Mouse (Mus musculus): ENCODE data around the gene Rps6ka5. TPM values are rescaled to one million over a fixed set of nuclear protein-coding genes. Genes with fewer than 3 reads are reported as not detected.

Rps6ka5 gene
- polyA plus RNA-seq, 1 experiment from 2014 or later, result 4.8 TPM

DNA sequence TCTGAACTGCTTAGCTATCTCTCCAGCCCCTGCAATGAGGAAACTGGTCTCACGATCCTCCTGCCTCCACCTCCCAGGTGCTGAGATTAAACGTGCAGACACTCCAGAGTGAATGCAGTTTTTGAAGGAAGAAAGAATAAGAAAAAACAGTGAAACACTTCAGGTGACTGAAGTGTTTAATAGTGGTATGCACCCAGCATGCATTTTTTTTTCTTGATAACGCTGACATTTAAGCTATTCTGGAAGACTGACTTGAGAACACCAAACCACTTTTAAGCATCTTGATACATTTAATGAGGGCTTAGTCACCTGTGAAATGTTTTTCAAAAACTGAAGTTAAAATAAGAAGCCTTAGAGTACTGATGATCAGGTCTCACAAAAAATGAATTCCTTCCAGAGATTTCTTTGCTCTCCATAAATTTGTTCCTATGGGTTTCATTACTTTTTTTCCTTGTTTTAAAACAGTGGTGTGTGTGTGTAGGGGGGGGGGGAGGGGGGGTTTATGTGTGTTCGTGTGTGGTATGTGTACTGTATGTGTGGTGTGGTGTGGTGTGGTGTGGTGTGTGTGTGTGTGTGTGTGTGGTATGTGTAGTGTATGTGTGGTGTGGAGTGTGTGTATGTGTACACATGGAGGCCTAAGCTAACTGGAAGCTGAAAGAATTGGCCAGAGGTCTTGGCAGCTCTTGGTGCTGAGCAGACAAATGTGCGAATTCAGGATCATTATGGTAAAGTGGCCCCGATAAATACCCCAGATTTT is 183.2 kb downstream of the Rps6ka5 start:
- Histone ChIP-seq H3K4me3 (ENCODE audit: low read depth, low read length) (no peak overlapping the region), H3K27me3 (replicated peaks; ENCODE audit: control insufficient read depth, insufficient read depth, low read length) (no peaks in the 10 kb centered on the region), H3K27ac (replicated peaks; ENCODE audit: low read depth, low read length) (no peak overlapping the region), H3K9me3 (ENCODE audit: control insufficient read depth, low read length) (no peaks in the 10 kb centered on the region), H3K9ac (ENCODE audit: low read depth, low read length) (no peak overlapping the region), H3K36me3 (ENCODE audit: control insufficient read depth, insufficient read depth, low read length) (0 out of 2 replicates have a peak, but pooled peaks cover 5% of the 10 kb centered on the region), H3K4me2 (ENCODE audit: low read depth, low read length) (no peak overlapping the region), H3K4me1 (ENCODE audit: control insufficient read depth, insufficient read depth, low read length) (no peaks in the 10 kb centered on the region)
- ATAC-seq (ENCODE audit: low read depth) (no peak), DNase-seq (ENCODE audit: low spot score) (no peak)
- 80% methylated on average over 6 of the region's 6 CpGs for WGBS

DNA sequence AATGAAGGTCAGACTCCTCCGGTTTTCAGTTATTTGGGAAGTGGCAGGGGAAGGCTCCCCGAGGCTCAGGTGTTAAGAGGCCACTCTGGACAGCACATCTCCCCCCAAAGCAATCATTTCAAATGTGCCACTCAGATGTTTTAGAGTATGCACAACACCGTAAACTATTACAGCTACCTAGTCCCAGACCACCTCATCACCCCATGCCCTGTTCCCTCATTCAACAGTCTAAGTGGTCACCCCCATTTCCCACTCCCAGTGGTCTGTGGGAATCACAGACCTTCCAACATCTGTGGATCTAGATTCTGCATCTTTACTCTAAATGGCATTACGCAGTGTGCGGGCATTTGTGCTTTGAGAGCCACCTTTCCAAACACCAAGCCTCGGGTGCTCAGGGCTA is 184.3 kb downstream of the Rps6ka5 start:
- Histone ChIP-seq H3K4me2 (ENCODE audit: low read depth, low read length) (no peak overlapping the region), H3K4me1 (ENCODE audit: control insufficient read depth, insufficient read depth, low read length) (no peaks in the 10 kb centered on the region), H3K9ac (ENCODE audit: low read depth, low read length) (no peak overlapping the region), H3K27me3 (replicated peaks; ENCODE audit: control insufficient read depth, insufficient read depth, low read length) (no peaks in the 10 kb centered on the region), H3K36me3 (ENCODE audit: control insufficient read depth, insufficient read depth, low read length) (0 out of 2 replicates have a peak, but pooled peaks cover 5% of the 10 kb centered on the region), H3K27ac (replicated peaks; ENCODE audit: low read depth, low read length) (no peak overlapping the region), H3K9me3 (ENCODE audit: control insufficient read depth, low read length) (no peaks in the 10 kb centered on the region), H3K4me3 (ENCODE audit: low read depth, low read length) (no peak overlapping the region)
- 85% methylated on average over 6 of the region's 6 CpGs for WGBS
- DNase-seq (ENCODE audit: low spot score) (no peak), ATAC-seq (ENCODE audit: low read depth) (no peak)

DNA sequence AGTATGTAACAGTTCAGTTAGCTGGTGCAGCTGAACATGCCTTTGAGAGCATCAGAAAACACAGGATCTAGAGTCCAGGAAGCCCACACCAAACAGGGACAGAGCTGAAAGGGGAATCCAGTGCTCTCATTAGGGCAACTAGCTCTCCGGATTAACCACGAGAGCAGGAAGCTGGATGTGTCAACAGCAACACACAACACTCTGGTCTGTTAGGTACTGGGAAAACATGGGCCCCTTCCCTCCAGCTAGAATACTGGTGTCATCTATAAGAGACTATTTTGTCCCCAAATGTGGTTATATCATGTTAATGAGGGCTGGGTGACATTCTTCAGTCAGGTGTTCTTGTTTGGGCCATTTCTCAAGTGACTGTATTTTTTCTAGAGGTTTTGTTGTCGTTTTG is 184.7 kb downstream of the Rps6ka5 start:
- no peak overlapping the region for H3K9ac ChIP-seq (ENCODE audit: low read depth, low read length)
- H3K9me3 ChIP-seq (ENCODE audit: control insufficient read depth, low read length), result no peaks in the 10 kb centered on the region
- H3K36me3 ChIP-seq (ENCODE audit: control insufficient read depth, insufficient read depth, low read length), result 0 out of 2 replicates have a peak, but pooled peaks cover 5% of the 10 kb centered on the region
- H3K4me3 ChIP-seq (ENCODE audit: low read depth, low read length), result no peak overlapping the region
- 37% methylated on average over 3 of the region's 3 CpGs for WGBS
- no peak overlapping the region for H3K4me2 ChIP-seq (ENCODE audit: low read depth, low read length)
- ATAC-seq (ENCODE audit: low read depth) (no peak), DNase-seq (ENCODE audit: low spot score) (no peak)
- no peaks in the 10 kb centered on the region for H3K4me1 ChIP-seq (ENCODE audit: control insufficient read depth, insufficient read depth, low read length)
- H3K27ac ChIP-seq (replicated peaks; ENCODE audit: low read depth, low read length), result no peak overlapping the region
- no peaks in the 10 kb centered on the region for H3K27me3 ChIP-seq (replicated peaks; ENCODE audit: control insufficient read depth, insufficient read depth, low read length)

DNA sequence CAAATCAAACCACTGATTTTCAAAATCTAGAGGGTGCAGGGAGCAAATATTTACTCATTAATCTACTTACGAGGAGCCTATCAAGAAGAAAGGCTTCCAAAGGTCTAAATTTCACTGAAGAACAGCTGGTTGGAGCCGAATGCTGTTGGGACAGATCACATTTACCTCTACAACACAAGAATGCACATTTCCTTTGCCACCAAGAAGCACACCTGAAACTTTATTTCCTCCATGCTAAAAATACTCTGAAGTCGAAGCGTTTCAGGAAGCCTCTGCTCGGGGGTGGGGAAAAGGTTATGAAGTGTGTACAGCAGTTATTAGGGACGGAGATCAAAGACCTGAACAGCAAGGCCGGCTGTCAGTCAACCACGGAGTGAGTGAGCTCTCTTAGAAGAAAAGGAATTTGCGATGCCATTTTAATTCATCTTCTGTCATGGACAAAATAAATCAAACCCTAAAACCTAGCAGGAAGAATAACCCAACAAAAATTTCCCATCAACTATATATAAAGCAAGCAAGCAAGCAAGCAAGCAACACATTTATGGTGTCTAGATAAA is 187.5 kb downstream of the Rps6ka5 start:
- Histone ChIP-seq H3K4me3 (ENCODE audit: low read depth, low read length) (no peak overlapping the region), H3K4me1 (ENCODE audit: control insufficient read depth, insufficient read depth, low read length) (peaks cover 3% of the 10 kb centered on the region; the same call in 1 of the 2 replicates), H3K36me3 (ENCODE audit: control insufficient read depth, insufficient read depth, low read length) (no peaks in the 10 kb centered on the region), H3K27ac (replicated peaks; ENCODE audit: low read depth, low read length) (peak overlapping the region; percentile 15; the same call in 1 of the 2 replicates), H3K27me3 (replicated peaks; ENCODE audit: control insufficient read depth, insufficient read depth, low read length) (no peaks in the 10 kb centered on the region), H3K9ac (ENCODE audit: low read depth, low read length) (no peak overlapping the region), H3K9me3 (ENCODE audit: control insufficient read depth, low read length) (no peaks in the 10 kb centered on the region), H3K4me2 (ENCODE audit: low read depth, low read length) (no peak overlapping the region)
- WGBS, result 45% methylated on average over 9 of the region's 9 CpGs
- ATAC-seq (ENCODE audit: low read depth) (no peak), DNase-seq (ENCODE audit: low spot score) (no peak)

DNA sequence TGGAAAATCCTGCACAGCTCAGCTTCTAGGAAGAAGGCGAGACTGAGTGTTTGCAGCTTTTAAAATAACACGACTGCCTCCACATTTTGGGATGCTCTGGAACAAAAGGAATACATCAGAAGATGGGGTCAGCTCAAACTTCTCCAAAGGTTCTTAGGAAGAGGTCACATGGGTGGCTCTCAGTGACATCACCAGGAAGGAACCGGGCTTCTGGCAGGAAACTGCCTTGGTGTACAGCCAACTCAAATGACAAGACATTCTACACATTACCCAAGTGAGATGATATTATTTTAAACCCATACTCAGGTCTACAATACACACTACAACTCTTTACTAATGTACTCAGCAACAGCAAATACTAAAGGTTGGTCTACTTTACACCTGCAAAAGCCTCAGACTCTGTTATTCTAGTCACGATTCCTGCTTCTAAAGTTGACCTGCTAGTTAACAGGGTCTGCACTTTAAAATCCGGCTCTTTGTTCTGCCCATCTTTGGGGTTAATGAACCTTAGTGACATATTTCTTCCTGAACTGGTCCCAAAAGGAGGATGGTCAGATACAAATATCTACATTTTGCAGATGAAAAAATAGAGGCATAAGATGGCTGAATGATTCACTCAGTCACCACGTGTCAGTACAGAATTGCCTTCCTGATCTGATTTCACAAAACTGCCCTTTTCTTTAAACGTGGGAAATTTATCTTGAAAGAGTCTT is 188.2 kb downstream of the Rps6ka5 start:
- H3K27me3 ChIP-seq (replicated peaks; ENCODE audit: control insufficient read depth, insufficient read depth, low read length), result no peaks in the 10 kb centered on the region
- DNase-seq (ENCODE audit: low spot score) (peak; percentile 39), ATAC-seq (ENCODE audit: low read depth) (no peak)
- H3K9ac ChIP-seq (ENCODE audit: low read depth, low read length), result no peak overlapping the region
- no peak overlapping the region for H3K4me3 ChIP-seq (ENCODE audit: low read depth, low read length)
- no peaks in the 10 kb centered on the region for H3K36me3 ChIP-seq (ENCODE audit: control insufficient read depth, insufficient read depth, low read length)
- H3K27ac ChIP-seq (replicated peaks; ENCODE audit: low read depth, low read length), result peak overlapping the region; percentile 15; the same call in 1 of the 2 replicates
- H3K4me2 ChIP-seq (ENCODE audit: low read depth, low read length), result no peak overlapping the region
- H3K4me1 ChIP-seq (ENCODE audit: control insufficient read depth, insufficient read depth, low read length), result peaks cover 3% of the 10 kb centered on the region; the same call in 1 of the 2 replicates
- no peaks in the 10 kb centered on the region for H3K9me3 ChIP-seq (ENCODE audit: control insufficient read depth, low read length)
- 53% methylated on average over 7 of the region's 7 CpGs for WGBS

DNA sequence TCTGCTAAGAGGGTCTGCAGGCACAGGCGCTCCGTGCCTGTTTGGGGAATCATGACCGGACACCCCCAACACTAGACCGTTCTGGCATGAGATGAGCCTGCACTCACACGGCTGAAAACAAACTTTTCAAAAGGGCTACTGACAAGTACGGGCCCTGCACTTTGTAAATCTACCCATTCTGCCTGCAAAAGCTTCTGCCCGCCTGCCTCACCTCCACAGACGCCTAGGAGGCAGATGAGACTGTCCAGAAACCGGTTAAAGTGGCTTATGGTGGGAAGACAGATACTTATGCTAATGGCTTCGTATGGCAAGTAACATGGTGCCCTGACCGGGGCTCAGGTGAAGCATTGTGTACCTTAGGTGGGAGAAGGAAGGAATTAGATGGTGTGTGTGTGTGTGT is 189.7 kb downstream of the Rps6ka5 start:
- H3K4me2 ChIP-seq (ENCODE audit: low read depth, low read length), result no peak overlapping the region
- H3K9me3 ChIP-seq (ENCODE audit: control insufficient read depth, low read length), result no peaks in the 10 kb centered on the region
- no peak overlapping the region for H3K27ac ChIP-seq (replicated peaks; ENCODE audit: low read depth, low read length)
- no peaks in the 10 kb centered on the region for H3K27me3 ChIP-seq (replicated peaks; ENCODE audit: control insufficient read depth, insufficient read depth, low read length)
- ATAC-seq (ENCODE audit: low read depth) (no peak), DNase-seq (ENCODE audit: low spot score) (no peak)
- H3K4me1 ChIP-seq (ENCODE audit: control insufficient read depth, insufficient read depth, low read length), result peaks cover 3% of the 10 kb centered on the region; the same call in 1 of the 2 replicates
- WGBS, result 73% methylated on average over 11 of the region's 11 CpGs
- no peak overlapping the region for H3K4me3 ChIP-seq (ENCODE audit: low read depth, low read length)
- no peaks in the 10 kb centered on the region for H3K36me3 ChIP-seq (ENCODE audit: control insufficient read depth, insufficient read depth, low read length)
- no peak overlapping the region for H3K9ac ChIP-seq (ENCODE audit: low read depth, low read length)

DNA sequence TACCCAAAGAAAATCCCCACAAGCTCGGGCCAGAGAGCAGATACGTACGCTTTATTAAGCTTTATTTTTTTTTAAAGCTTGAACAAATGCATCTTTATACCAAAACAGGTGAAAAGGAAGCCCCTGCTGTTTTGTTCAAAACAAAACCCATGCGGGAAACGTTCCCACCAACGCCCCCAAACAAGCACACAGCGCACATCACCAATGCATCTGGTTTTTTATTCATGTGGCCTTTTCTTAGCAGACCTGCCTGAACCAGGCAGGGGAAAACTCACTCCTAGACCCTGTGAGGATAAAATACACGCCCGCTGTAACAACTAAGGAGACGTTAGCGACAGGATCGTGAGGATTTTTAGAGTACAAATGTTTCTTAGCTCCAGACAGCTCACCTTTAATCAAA is 191.8 kb downstream of the Rps6ka5 start:
- peaks cover 3% of the 10 kb centered on the region; the same call in 1 of the 2 replicates for H3K4me1 ChIP-seq (ENCODE audit: control insufficient read depth, insufficient read depth, low read length)
- WGBS, result 73% methylated on average over 12 of the region's 12 CpGs
- H3K4me3 ChIP-seq (ENCODE audit: low read depth, low read length), result no peak overlapping the region
- DNase-seq (ENCODE audit: low spot score) (no peak), ATAC-seq (ENCODE audit: low read depth) (no peak)
- H3K36me3 ChIP-seq (ENCODE audit: control insufficient read depth, insufficient read depth, low read length), result no peaks in the 10 kb centered on the region
- H3K9me3 ChIP-seq (ENCODE audit: control insufficient read depth, low read length), result no peaks in the 10 kb centered on the region
- H3K27ac ChIP-seq (replicated peaks; ENCODE audit: low read depth, low read length), result no peak overlapping the region
- H3K27me3 ChIP-seq (replicated peaks; ENCODE audit: control insufficient read depth, insufficient read depth, low read length), result no peaks in the 10 kb centered on the region
- H3K9ac ChIP-seq (ENCODE audit: low read depth, low read length), result no peak overlapping the region
- no peak overlapping the region for H3K4me2 ChIP-seq (ENCODE audit: low read depth, low read length)

DNA sequence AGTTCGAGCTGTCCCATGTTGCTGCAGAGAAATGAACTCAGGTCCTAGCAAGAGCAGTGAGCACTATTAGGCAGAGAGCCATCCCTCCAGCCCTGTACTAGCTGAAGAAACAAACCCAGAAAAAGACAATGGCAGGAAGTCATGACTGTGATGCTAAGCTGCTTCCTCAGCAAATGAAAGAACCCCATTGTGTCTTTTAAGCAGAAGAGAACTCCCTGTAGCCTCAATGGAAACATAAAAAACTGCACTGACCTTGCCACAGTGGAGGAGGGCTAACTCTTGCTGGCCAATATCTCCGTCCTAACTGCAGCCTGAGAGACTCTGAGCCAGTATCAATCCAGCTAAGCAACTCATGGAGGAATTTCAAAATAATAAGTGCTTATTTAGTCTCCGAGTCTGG is 192.8 kb downstream of the Rps6ka5 start:
- H3K27ac ChIP-seq (replicated peaks; ENCODE audit: low read depth, low read length), result no peak overlapping the region
- H3K4me1 ChIP-seq (ENCODE audit: control insufficient read depth, insufficient read depth, low read length), result peaks cover 3% of the 10 kb centered on the region; the same call in 1 of the 2 replicates
- H3K9me3 ChIP-seq (ENCODE audit: control insufficient read depth, low read length), result no peaks in the 10 kb centered on the region
- H3K4me2 ChIP-seq (ENCODE audit: low read depth, low read length), result no peak overlapping the region
- H3K9ac ChIP-seq (ENCODE audit: low read depth, low read length), result no peak overlapping the region
- 48% methylated on average over 3 of the region's 3 CpGs for WGBS
- ATAC-seq (ENCODE audit: low read depth), result no peak
- H3K4me3 ChIP-seq (ENCODE audit: low read depth, low read length), result no peak overlapping the region
- DNase-seq (ENCODE audit: low spot score), result no peak
- no peaks in the 10 kb centered on the region for H3K27me3 ChIP-seq (replicated peaks; ENCODE audit: control insufficient read depth, insufficient read depth, low read length)
- no peaks in the 10 kb centered on the region for H3K36me3 ChIP-seq (ENCODE audit: control insufficient read depth, insufficient read depth, low read length)

All from embryonic facial prominence, embryonic 14.5 days (tissue).